Mouse (Mus musculus): ENCODE measurements around the gene 6430571L13Rik.

- TF ChIP-seq POLR2A (IDR thresholded peaks at IDR 0.05; ENCODE audit: control insufficient read depth, extremely low read depth, insufficient read depth, low read length, poor library complexity) = 0 out of 2 replicates have a peak, but pooled peaks have one; percentile 31
- TF ChIP-seq CTCF (IDR thresholded peaks at IDR 0.05; ENCODE audit: borderline replicate concordance, control insufficient read depth, extremely low read depth, insufficient read depth, low read length, poor library complexity) = no peak
Observed at GRCm38 (mm10) chr9:107340267-107340859, at the start of gene 6430571L13Rik.
